Mouse (Mus musculus): Measurements from ENCODE around the gene Pkd2. TPM values are rescaled to one million over a fixed set of nuclear protein-coding genes. Genes with fewer than 3 reads are reported as not detected.

The Pkd2 gene
- polyA plus RNA-seq (2015; fragmentation: Nextera tagmentation; extraction: Ambion mirVana): 11.0 and 13.5 TPM in 2 replicates

DNA sequence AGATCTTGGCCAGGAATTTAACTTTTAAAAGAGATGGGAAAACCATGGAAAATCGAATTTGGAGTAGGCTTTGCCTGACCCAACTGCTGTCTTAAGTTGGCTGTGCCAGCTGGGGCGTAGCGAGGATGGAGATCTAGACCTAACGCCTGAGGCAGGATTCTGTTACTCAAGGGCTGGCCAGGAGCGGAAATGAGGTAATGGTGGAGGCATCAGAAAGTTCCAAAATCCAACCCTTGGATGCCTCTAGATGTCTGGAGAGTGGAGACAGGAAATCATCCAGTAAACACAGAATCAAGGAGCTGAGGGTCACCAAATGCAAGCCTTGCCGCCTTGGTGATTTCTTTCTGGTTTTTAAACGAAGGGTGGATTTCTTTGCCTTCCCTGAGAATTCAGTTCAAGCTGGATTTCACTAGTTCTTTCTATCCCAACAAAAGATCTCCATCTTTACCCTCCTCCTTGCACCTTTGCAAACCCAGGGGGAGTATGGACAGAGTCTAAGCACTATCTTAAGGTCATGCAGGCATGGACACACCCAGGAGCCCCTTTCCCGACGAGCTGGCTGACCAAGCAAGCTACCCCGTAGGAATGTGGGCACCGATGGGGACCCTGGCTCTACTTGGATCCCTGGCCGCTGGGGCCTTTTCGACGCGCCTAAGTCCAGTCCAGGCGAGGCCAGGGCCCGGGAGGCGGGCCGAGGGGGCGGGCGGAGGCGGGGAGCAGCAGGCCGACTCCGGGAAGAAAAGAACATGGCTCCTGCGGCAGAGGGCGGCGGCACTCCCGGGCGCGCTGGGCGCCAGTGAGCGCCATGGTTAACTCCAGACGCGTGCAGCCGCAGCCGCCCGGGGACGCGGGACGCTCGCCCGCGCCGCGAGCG lies at the start of gene Pkd2:
Gene Pkd2 (plus strand): TSS at position 619 of the 874 bp plus-strand sequence.
- Histone ChIP-seq H3K36me3 (ENCODE audit: insufficient read depth, low read length) (no peaks in the 10 kb centered on the region), H3K4me1 (ENCODE audit: insufficient read depth, low read depth, low read length) (peaks cover 3% of the 10 kb centered on the region; the same call in 1 of the 2 replicates), H3K9me3 (ENCODE audit: low read length) (no peaks in the 10 kb centered on the region), H3K27me3 (replicated peaks; ENCODE audit: insufficient read depth, low read length) (no peaks in the 10 kb centered on the region), H3K9ac (replicated peaks; ENCODE audit: low read depth) (peak within 1 kb of the TSS; percentile 83), H3K4me2 (replicated peaks; ENCODE audit: low read depth, low read length) (peak within 1 kb of the TSS; percentile 85), H3K4me3 (ENCODE audit: low read depth, low read length) (peak within 1 kb of the TSS; percentile 87), H3K27ac (ENCODE audit: low read length) (peak within 1 kb of the TSS; percentile 96)
- peak; percentile 88 for DNase-seq (ENCODE audit: low spot score)
- 8% methylated on average over 45 of the region's 46 CpGs for WGBS
- TF ChIP-seq EP300 (IDR thresholded peaks at IDR 0.05) (no peak), CTCF (IDR thresholded peaks at IDR 0.05) (no peak)
- ATAC-seq: peak; percentile 94

DNA sequence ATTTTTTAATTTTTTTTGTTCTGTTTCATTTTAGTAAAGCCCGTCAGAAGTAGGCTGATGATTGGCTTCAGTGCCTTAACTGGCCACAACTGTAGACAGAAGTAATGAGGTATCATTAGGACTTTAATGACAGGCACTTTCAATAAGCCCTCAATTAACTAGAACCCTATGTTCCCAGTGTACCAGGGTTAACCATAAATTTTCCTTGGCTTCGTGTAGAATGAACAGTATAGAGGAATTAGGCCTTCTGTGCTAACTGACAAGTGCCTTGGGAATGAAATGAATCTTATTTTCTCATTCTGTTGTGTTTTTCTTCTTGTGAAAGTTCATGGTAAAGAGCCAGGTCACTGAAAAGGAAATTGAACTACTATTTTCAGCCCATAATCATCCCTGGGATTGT lies 43.3 kb upstream of the Pkd2 start:
- TF ChIP-seq EP300 (IDR thresholded peaks at IDR 0.05): no peak
- no peak for TF ChIP-seq CTCF (IDR thresholded peaks at IDR 0.05)
- WGBS: 69% methylated on average over 2 of the region's 2 CpGs
- no peaks in the 10 kb centered on the region for H3K27me3 ChIP-seq (replicated peaks; ENCODE audit: insufficient read depth, low read length)

DNA sequence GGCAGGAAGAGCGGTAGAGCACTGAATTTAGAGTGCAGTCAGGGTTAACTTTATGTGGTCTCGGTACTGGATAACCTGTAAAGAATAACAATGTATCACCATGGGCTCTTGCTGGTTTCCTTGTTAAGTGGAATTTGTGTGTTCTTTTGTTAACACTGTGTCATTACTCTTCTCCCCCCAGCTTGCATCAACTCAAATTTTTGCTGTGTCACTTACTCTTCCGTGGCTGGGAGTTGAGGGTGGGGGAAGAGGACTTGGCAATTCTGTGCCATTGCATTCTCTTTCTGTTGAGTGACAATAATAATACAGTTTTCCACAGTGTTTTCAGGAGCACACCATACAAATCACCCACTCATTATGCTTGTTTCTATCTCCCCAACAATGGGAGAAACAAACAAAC lies 42.2 kb upstream of the Pkd2 start:
- H3K27ac ChIP-seq (ENCODE audit: low read length): no peak overlapping the region
- no peaks in the 10 kb centered on the region for H3K9me3 ChIP-seq (ENCODE audit: low read length)
- no peak overlapping the region for H3K4me3 ChIP-seq (ENCODE audit: low read depth, low read length)
- H3K27me3 ChIP-seq (replicated peaks; ENCODE audit: insufficient read depth, low read length): no peaks in the 10 kb centered on the region
- TF ChIP-seq CTCF (IDR thresholded peaks at IDR 0.05): no peak
- no peak for TF ChIP-seq EP300 (IDR thresholded peaks at IDR 0.05)
- no peak overlapping the region for H3K9ac ChIP-seq (replicated peaks; ENCODE audit: low read depth)
- H3K4me2 ChIP-seq (replicated peaks; ENCODE audit: low read depth, low read length): no peak overlapping the region
- H3K4me1 ChIP-seq (ENCODE audit: insufficient read depth, low read depth, low read length): no peaks in the 10 kb centered on the region
- 70% methylated on average over 3 of the region's 3 CpGs for WGBS
- no peak for DNase-seq (ENCODE audit: low spot score)
- ATAC-seq: no peak
- no peaks in the 10 kb centered on the region for H3K36me3 ChIP-seq (ENCODE audit: insufficient read depth, low read length)

More for the DNA sequence above, 43.3 kb upstream of the Pkd2 start:
- no peak overlapping the region for H3K9ac ChIP-seq (replicated peaks; ENCODE audit: low read depth)
- no peak overlapping the region for H3K4me2 ChIP-seq (replicated peaks; ENCODE audit: low read depth, low read length)
- no peak for ATAC-seq
- no peaks in the 10 kb centered on the region for H3K4me1 ChIP-seq (ENCODE audit: insufficient read depth, low read depth, low read length)
- DNase-seq (ENCODE audit: low spot score): no peak
- H3K9me3 ChIP-seq (ENCODE audit: low read length): no peaks in the 10 kb centered on the region
- H3K27ac ChIP-seq (ENCODE audit: low read length): no peak overlapping the region
- no peak overlapping the region for H3K4me3 ChIP-seq (ENCODE audit: low read depth, low read length)
- H3K36me3 ChIP-seq (ENCODE audit: insufficient read depth, low read length): no peaks in the 10 kb centered on the region

DNA sequence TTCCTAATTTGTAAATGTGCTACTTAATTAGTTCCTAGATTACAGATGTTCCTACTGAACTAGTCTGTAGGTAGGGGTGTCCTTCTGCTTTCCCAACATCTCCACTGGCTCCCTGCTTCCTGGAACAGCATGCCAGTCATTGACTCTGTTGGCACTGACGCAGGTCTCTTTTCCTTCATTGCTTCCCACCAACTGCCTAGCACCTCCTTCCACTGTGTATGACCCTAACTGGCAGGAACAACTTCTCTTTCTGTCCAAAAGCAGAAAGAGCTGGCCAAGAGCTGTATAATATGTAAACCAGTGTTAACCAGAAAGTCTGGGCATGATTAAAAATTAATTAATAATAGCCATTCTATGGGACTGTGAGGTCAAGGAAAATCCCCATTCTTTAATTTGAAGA lies 41.5 kb upstream of the Pkd2 start:
- no peaks in the 10 kb centered on the region for H3K9me3 ChIP-seq (ENCODE audit: low read length)
- no peak overlapping the region for H3K9ac ChIP-seq (replicated peaks; ENCODE audit: low read depth)
- no peak overlapping the region for H3K4me3 ChIP-seq (ENCODE audit: low read depth, low read length)
- WGBS: 85% methylated on average over 1 of the region's 1 CpGs
- TF ChIP-seq EP300 (IDR thresholded peaks at IDR 0.05): no peak
- TF ChIP-seq CTCF (IDR thresholded peaks at IDR 0.05): no peak
- H3K27ac ChIP-seq (ENCODE audit: low read length): no peak overlapping the region
- H3K4me1 ChIP-seq (ENCODE audit: insufficient read depth, low read depth, low read length): no peaks in the 10 kb centered on the region
- H3K27me3 ChIP-seq (replicated peaks; ENCODE audit: insufficient read depth, low read length): no peaks in the 10 kb centered on the region
- no peak overlapping the region for H3K4me2 ChIP-seq (replicated peaks; ENCODE audit: low read depth, low read length)
- DNase-seq (ENCODE audit: low spot score): no peak
- no peak for ATAC-seq
- no peaks in the 10 kb centered on the region for H3K36me3 ChIP-seq (ENCODE audit: insufficient read depth, low read length)

DNA sequence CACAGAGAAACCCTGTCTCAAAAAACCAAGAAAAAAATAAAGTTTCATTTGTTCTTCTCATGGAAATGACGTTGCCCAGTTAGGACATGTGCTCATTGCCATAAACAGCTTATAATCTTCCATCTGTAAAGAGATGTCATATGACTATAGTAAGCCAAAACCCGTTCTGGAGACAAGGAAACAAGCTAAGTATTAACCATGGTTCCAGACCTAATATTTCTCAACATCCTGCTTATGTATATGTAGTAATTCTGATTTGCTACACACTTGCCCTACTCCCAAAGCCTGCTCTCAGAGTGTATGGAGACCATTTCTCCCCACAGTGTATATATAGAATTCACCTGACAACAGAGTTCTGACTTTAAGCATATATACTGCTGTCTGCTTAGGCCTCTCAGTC lies 37.2 kb upstream of the Pkd2 start:
- TF ChIP-seq CTCF (IDR thresholded peaks at IDR 0.05) (no peak), EP300 (IDR thresholded peaks at IDR 0.05) (no peak)
- no peaks in the 10 kb centered on the region for H3K36me3 ChIP-seq (ENCODE audit: insufficient read depth, low read length)
- no peak for DNase-seq (ENCODE audit: low spot score)
- H3K4me1 ChIP-seq (ENCODE audit: insufficient read depth, low read depth, low read length): no peaks in the 10 kb centered on the region
- no peak overlapping the region for H3K27ac ChIP-seq (ENCODE audit: low read length)
- no peak overlapping the region for H3K4me3 ChIP-seq (ENCODE audit: low read depth, low read length)
- no peak for ATAC-seq
- WGBS: 58% methylated on average over 2 of the region's 2 CpGs
- H3K9ac ChIP-seq (replicated peaks; ENCODE audit: low read depth): no peak overlapping the region
- H3K27me3 ChIP-seq (replicated peaks; ENCODE audit: insufficient read depth, low read length): no peaks in the 10 kb centered on the region
- H3K4me2 ChIP-seq (replicated peaks; ENCODE audit: low read depth, low read length): no peak overlapping the region
- no peaks in the 10 kb centered on the region for H3K9me3 ChIP-seq (ENCODE audit: low read length)

DNA sequence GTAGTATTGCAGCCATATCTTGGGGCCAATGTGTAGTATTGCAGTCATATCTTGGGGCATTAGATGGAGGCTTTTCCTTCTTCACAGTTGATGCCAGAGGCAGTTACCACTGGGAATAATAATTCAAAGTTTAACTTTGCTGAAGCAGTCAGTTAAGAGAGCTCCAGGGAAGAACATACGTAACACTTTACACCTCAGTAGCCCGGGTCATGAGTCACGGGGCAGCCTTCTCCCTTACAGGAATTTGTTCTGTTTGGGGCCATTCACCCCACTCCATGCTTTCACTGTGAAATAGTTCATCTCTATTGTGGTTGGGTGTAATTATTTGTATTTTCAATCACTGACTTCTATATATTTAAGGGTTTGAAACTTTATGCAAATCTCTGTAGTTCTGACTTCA lies 35.4 kb upstream of the Pkd2 start:
- Histone ChIP-seq H3K9me3 (ENCODE audit: low read length) (no peaks in the 10 kb centered on the region), H3K27ac (ENCODE audit: low read length) (no peak overlapping the region), H3K36me3 (ENCODE audit: insufficient read depth, low read length) (no peaks in the 10 kb centered on the region), H3K27me3 (replicated peaks; ENCODE audit: insufficient read depth, low read length) (no peaks in the 10 kb centered on the region), H3K4me1 (ENCODE audit: insufficient read depth, low read depth, low read length) (no peaks in the 10 kb centered on the region), H3K4me2 (replicated peaks; ENCODE audit: low read depth, low read length) (no peak overlapping the region), H3K9ac (replicated peaks; ENCODE audit: low read depth) (no peak overlapping the region), H3K4me3 (ENCODE audit: low read depth, low read length) (no peak overlapping the region)
- 92% methylated on average over 3 of the region's 3 CpGs for WGBS
- ATAC-seq (no peak), DNase-seq (ENCODE audit: low spot score) (no peak)
- no peak for TF ChIP-seq CTCF (IDR thresholded peaks at IDR 0.05)

All from lung, postnatal 0 days (tissue).